Mouse (Mus musculus) intestine, postnatal 0 days (tissue): ENCODE measurements at regions not wholly inside any gene's neighbourhood (a gene's known extent, or its start where the extent isn't known, plus 50 kb on each side); places are given as distances from the start of the nearest gene placed in this dataset.

Experiments
- ATAC-seq: fragments of 200-750 bp; cut with Nextera tagmentation; 2 replicates; pipeline ENCODE4 v1.8.0; 2017; ENCODE audit warnings: mild to moderate bottlenecking, moderate TSS enrichment, moderate library complexity
- H3K27ac ChIP-seq: fragments of 300-500 bp; sonication (generic); 2 replicates; pipeline ENCODE4 v1.5.1; 2014; ENCODE audit warnings: mild to moderate bottlenecking, low read depth, low read length, moderate library complexity
- H3K27me3 ChIP-seq: fragments of 300-500 bp; sonication (generic); replicated peaks from 2 replicates; pipeline ENCODE4 v1.6.1; 2014; ENCODE audit warnings: low read length, mixed read lengths; ENCODE audit not compliant: control insufficient read depth, insufficient read depth
- H3K36me3 ChIP-seq: fragments of 300-500 bp; sonication (generic); 2 replicates; pipeline ENCODE4 v1.6.1; 2014; ENCODE audit warnings: mild to moderate bottlenecking, moderate library complexity; ENCODE audit not compliant: control insufficient read depth, insufficient read depth
- H3K4me1 ChIP-seq: fragments of 300-500 bp; sonication (generic); replicated peaks from 2 replicates; pipeline ENCODE4 v1.6.1; 2014; ENCODE audit warnings: antibody characterized with exemption, low read length, mixed read lengths; ENCODE audit not compliant: control insufficient read depth, insufficient read depth
- H3K4me2 ChIP-seq: fragments of 300-500 bp; sonication (generic); replicated peaks from 2 replicates; pipeline ENCODE4 v1.6.1; 2014; ENCODE audit warnings: low read depth, mild to moderate bottlenecking, moderate library complexity
- H3K4me3 ChIP-seq: fragments of 300-500 bp; sonication (generic); 2 replicates; pipeline ENCODE4 v1.5.1; 2014; ENCODE audit warnings: low read depth, low read length
- H3K9ac ChIP-seq: fragments of 300-500 bp; sonication (generic); 2 replicates; pipeline ENCODE4 v1.6.1; 2014; ENCODE audit warnings: mild to moderate bottlenecking, low read depth, low read length
- H3K9me3 ChIP-seq: fragments of 300-500 bp; sonication (generic); 2 replicates; pipeline ENCODE4 v1.6.1; 2016; ENCODE audit warnings: mixed run types; ENCODE audit not compliant: control insufficient read depth
- CTCF ChIP-seq: sonication (generic); IDR thresholded peaks from 2 replicates; pipeline ENCODE4 v1.5.1; 2016; ENCODE audit warnings: low read depth, mild to moderate bottlenecking, control low read depth, antibody characterized with exemption, moderate library complexity
- WGBS: fragments of 180-500 bp; shearing (Covaris S2); extraction: QIAGEN DNeasy Blood & Tissue Kit; methylation state at CpG from one replicate; pipeline ENCODE4 v1.1.7; 2014; 5-methylcytosine and 5-hydroxymethylcytosine counted together

DNA sequence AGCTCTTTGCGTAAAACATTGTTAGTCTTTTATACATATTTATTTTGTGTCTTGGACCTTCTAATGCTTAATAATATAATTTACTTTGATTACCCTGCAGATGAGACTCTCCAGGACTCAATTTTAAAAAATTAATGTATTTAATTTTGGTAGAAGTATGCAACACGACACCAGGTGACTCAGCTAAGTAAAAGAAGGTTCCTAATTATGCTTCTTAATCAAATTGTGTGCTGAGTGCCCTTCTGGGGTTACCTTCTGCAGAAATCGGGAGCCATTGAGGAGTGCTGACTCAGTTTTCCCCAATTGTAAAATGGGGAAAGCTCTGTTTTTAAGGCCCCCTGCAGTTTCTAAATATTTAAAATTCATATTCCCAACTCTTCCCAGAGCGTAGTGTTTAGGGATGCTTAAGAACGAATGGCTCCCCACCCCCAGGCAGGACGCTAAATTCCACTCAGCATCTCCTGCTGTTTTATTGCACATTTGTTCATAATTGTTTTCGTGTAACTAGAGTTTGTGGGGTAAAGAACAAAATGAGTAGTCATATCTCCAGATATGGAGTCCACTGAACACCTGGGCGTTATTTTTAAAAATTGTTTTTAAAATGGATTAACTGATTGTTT is 315.5 kb downstream of the Stim2 start:
- Histone ChIP-seq H3K9me3 (no peaks in the 10 kb centered on the region), H3K4me2 (no peak overlapping the region), H3K9ac (no peak overlapping the region), H3K4me3 (no peak overlapping the region), H3K36me3 (no peaks in the 10 kb centered on the region), H3K27me3 (no peaks in the 10 kb centered on the region), H3K4me1 (no peaks in the 10 kb centered on the region), H3K27ac (no peak overlapping the region)
- 82% methylated on average over 8 of the region's 8 CpGs for WGBS
- no peak for TF ChIP-seq CTCF
- ATAC-seq: no peak

DNA sequence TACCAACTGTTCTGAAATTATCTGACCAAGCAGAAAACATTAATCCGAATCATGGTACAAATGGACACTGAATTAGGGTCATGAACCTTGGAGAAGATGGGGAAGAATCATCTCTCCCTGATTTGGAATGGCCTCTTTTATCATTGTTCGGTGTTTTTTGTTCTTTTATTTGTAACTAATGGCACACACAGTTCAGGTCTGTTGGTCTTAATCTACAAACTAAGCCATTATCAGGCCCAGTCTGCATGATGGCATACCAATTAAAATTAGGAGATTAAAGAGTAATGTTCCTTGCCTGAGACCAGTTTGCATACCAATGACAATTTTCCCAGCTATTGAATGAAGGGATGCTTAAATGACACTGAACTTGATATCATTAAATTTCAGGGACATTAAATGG is 332.1 kb downstream of the Stim2 start:
- no peaks in the 10 kb centered on the region for H3K9me3 ChIP-seq
- H3K4me3 ChIP-seq: no peak overlapping the region
- ATAC-seq: no peak
- no peak overlapping the region for H3K9ac ChIP-seq
- H3K27ac ChIP-seq: no peak overlapping the region
- no peaks in the 10 kb centered on the region for H3K36me3 ChIP-seq
- H3K4me2 ChIP-seq: no peak overlapping the region
- H3K27me3 ChIP-seq: no peaks in the 10 kb centered on the region
- H3K4me1 ChIP-seq: no peaks in the 10 kb centered on the region
- WGBS: 89% methylated on average over 2 of the region's 2 CpGs
- TF ChIP-seq CTCF: no peak

DNA sequence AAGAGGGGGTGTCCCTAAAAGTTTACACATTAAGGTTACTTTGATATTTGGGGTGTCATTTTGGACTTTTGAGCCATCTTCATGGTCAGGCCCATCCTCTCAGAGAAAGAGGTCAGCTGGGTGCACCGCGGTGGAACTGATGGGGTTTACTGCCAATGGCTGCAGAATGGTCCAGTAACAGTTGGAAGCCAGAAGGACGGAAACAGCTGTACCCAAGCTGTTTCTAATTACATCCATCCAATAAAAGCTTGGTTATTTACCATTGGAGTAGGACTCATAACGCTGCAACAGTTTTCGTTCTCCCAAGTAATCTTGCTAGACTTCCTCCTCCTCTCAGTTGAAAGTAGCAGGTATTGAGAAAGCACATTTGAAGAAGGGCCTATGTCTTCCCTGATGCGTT is 344.7 kb downstream of the Stim2 start:
- Histone ChIP-seq H3K4me2 (no peak overlapping the region), H3K9ac (no peak overlapping the region), H3K27me3 (no peaks in the 10 kb centered on the region), H3K4me1 (no peaks in the 10 kb centered on the region), H3K36me3 (no peaks in the 10 kb centered on the region), H3K4me3 (no peak overlapping the region), H3K27ac (no peak overlapping the region), H3K9me3 (no peaks in the 10 kb centered on the region)
- TF ChIP-seq CTCF: no peak
- WGBS: 78% methylated on average over 6 of the region's 6 CpGs
- ATAC-seq: no peak

DNA sequence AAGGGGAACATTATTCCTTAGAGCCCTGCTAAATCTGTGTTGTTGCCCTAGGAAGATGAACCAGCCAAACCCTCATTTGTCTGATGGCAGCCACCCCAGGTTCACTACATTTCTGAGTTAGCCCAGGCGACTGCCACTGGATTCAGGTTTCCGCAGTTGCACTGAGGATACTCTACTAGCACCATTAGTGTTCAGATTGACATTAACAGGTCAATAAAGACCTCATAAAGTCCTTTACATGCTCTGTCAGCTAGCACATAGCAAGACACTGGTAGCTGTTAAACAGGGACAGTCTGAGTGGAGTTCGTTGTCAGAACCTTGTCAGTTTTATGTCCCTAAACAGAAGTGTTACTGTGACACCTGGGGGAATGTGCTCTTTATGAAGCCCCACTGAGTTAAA is 345.1 kb downstream of the Stim2 start:
- no peak for ATAC-seq
- no peaks in the 10 kb centered on the region for H3K36me3 ChIP-seq
- H3K27me3 ChIP-seq: no peaks in the 10 kb centered on the region
- no peaks in the 10 kb centered on the region for H3K4me1 ChIP-seq
- H3K4me3 ChIP-seq: no peak overlapping the region
- H3K4me2 ChIP-seq: no peak overlapping the region
- no peaks in the 10 kb centered on the region for H3K9me3 ChIP-seq
- H3K27ac ChIP-seq: no peak overlapping the region
- no peak overlapping the region for H3K9ac ChIP-seq
- WGBS: 80% methylated on average over 3 of the region's 3 CpGs
- TF ChIP-seq CTCF: no peak

DNA sequence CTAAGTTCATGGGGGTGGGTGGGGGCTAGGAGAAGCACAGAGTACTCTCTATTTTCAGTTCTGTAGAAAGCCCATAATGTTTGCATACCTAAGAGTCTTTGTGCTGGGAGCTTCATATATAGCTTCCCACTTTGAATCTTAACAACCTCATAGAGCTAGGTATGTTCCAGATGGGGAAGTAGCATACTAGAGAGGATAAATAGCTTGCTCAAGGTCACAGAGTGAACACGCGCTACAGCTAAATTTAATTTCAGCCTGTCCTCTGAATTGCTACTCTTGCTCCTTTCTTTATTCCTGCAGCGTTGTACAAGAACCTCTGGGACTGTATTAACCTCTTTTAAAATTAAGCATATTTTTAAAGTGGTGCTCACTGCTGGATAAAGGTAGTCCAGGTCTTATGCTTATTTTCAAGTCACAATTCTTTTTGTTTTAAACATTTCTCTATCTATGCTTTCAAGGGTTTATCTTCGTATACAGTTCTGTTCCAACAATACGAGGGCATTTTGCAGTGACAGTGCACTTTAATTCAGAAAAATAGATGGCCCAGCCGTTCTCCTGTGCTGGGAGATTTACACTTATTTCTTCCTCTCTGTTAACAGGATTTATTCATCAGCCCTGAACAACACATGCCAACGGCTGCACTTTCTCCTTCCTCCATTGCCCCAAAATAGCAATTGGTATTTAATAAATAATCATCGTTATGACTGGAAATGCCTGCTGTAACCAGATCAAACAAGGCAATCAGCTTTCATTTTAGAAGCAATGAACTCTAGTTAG is 350.7 kb downstream of the Stim2 start:
- Histone ChIP-seq H3K4me1 (no peaks in the 10 kb centered on the region), H3K36me3 (no peaks in the 10 kb centered on the region), H3K4me2 (no peak overlapping the region), H3K27me3 (no peaks in the 10 kb centered on the region), H3K4me3 (no peak overlapping the region), H3K9me3 (no peaks in the 10 kb centered on the region), H3K27ac (no peak overlapping the region), H3K9ac (no peak overlapping the region)
- no peak for TF ChIP-seq CTCF
- ATAC-seq: no peak
- WGBS: 69% methylated on average over 8 of the region's 8 CpGs

DNA sequence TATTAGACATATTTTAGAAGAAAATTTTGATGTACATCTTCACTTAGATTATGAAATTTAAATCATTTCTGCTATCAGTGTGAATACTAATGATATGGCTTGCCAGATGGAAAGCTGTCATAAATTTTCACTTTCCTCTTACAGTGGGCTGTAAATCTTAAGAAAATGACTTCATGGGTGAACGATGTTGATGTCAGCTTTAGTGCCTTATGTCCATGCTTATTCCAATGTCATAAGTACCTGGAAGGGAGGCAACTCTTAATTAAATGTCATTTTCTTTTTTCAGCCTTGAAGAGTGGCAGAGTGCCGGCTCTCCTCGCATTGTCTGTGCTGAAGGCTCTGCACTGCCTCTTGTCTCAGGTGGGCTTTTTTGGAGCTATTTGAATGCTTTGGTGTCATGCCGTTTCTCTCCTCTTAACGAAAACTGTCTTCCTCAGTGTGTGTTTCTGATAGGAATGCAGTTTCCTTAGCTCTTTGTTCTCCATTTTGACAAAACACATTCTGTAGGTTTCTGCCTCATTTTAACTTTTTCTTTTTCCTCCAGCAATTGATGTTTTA is 351.6 kb downstream of the Stim2 start:
- no peaks in the 10 kb centered on the region for H3K9me3 ChIP-seq
- no peaks in the 10 kb centered on the region for H3K27me3 ChIP-seq
- TF ChIP-seq CTCF: no peak
- H3K36me3 ChIP-seq: no peaks in the 10 kb centered on the region
- WGBS: 66% methylated on average over 5 of the region's 5 CpGs
- no peak overlapping the region for H3K4me2 ChIP-seq
- no peak overlapping the region for H3K27ac ChIP-seq
- H3K9ac ChIP-seq: no peak overlapping the region
- no peaks in the 10 kb centered on the region for H3K4me1 ChIP-seq
- no peak overlapping the region for H3K4me3 ChIP-seq
- no peak for ATAC-seq
